Mouse (Mus musculus) E14TG2a.4 (cell line): ENCODE measurements around the gene Ephx3.
"Not testable (repeated sequence)": the region's sequence is repeated elsewhere in the genome, so short reads cannot be mapped to it uniquely, and the experiment has no call there.

Experiments
- H3K27me3 ChIP-seq: 2 replicates; pipeline ENCODE4 v1.6.1; 2014; ENCODE audit warnings: low read length, control low read depth; ENCODE audit not compliant: insufficient read depth
- H3K36me3 ChIP-seq: 2 replicates; pipeline ENCODE4 v1.6.1; 2014; ENCODE audit warnings: low read length, control low read depth; ENCODE audit not compliant: insufficient read depth
- H3K4me1 ChIP-seq: replicated peaks from 2 replicates; pipeline ENCODE4 v1.6.1; 2014; ENCODE audit warnings: low read depth, low read length, control low read depth
- H3K4me3 ChIP-seq: replicated peaks from 2 replicates; pipeline ENCODE4 v1.5.1; 2014; ENCODE audit warnings: mild to moderate bottlenecking, low read length
- H3K9me3 ChIP-seq: 2 replicates; pipeline ENCODE4 v1.6.1; 2014; ENCODE audit warnings: low read length, control low read depth
- CTCF ChIP-seq: conservative IDR thresholded peaks from 2 replicates; pipeline ENCODE4 v1.5.1; 2014; ENCODE audit warnings: low read length
- NANOG ChIP-seq: IDR thresholded peaks from 2 replicates; pipeline ENCODE4 v1.6.1; 2014; ENCODE audit warnings: borderline replicate concordance, low read length, mixed read lengths
- POU5F1 ChIP-seq: IDR thresholded peaks from 2 replicates; pipeline ENCODE4 v1.6.1; 2014; ENCODE audit warnings: low read length, borderline replicate concordance

Ephx3 gene

GRCm38 (mm10) chr17:32188863-32189636, at the start of gene Ephx3:
TSS of gene Ephx3 (minus strand) at chr17:32189549.
- H3K27me3 ChIP-seq = peaks cover 50% of the 10 kb centered on the region
- no peaks in the 10 kb centered on the region for H3K36me3 ChIP-seq

GRCm38 (mm10) chr17:32238589-32238988, 49.2 kb upstream of the Ephx3 start:
- TF ChIP-seq CTCF (no peak), NANOG (no peak), POU5F1 (no peak)
- Histone ChIP-seq H3K36me3 (peaks cover 80% of the 10 kb centered on the region), H3K4me3 (no peak overlapping the region), H3K27me3 (no peaks in the 10 kb centered on the region), H3K9me3 (no peaks in the 10 kb centered on the region), H3K4me1 (peaks cover 84% of the 10 kb centered on the region)

More at GRCm38 (mm10) chr17:32188863-32189636, at the start of gene Ephx3:
- Histone ChIP-seq H3K9me3 (no peaks in the 10 kb centered on the region), H3K4me3 (peak within 1 kb of the TSS; percentile 76), H3K4me1 (peaks cover 45% of the 10 kb centered on the region)
- no peak for TF ChIP-seq NANOG
- no peak for TF ChIP-seq CTCF
- no peak for TF ChIP-seq POU5F1

GRCm38 (mm10) chr17:32235534-32236191, 46.3 kb upstream of the Ephx3 start:
- H3K9me3 ChIP-seq = no peaks in the 10 kb centered on the region
- H3K36me3 ChIP-seq = peaks cover 68% of the 10 kb centered on the region
- no peaks in the 10 kb centered on the region for H3K27me3 ChIP-seq
- no peak overlapping the region for H3K4me3 ChIP-seq
- peaks cover 74% of the 10 kb centered on the region for H3K4me1 ChIP-seq
- TF ChIP-seq POU5F1 = no peak
- no peak for TF ChIP-seq NANOG
- TF ChIP-seq CTCF = no peak

GRCm38 (mm10) chr17:32233174-32233573, 43.8 kb upstream of the Ephx3 start:
- H3K4me1 ChIP-seq = peaks cover 62% of the 10 kb centered on the region
- TF ChIP-seq NANOG = no peak
- TF ChIP-seq POU5F1 = no peak
- TF ChIP-seq CTCF = no peak
- no peak overlapping the region for H3K4me3 ChIP-seq

GRCm38 (mm10) chr17:32229256-32229655, 39.9 kb upstream of the Ephx3 start:
- Histone ChIP-seq H3K4me3 (no peak overlapping the region), H3K9me3 (no peaks in the 10 kb centered on the region), H3K27me3 (no peaks in the 10 kb centered on the region), H3K36me3 (peaks cover 82% of the 10 kb centered on the region), H3K4me1 (peaks cover 36% of the 10 kb centered on the region)
- TF ChIP-seq POU5F1 (no peak), CTCF (no peak), NANOG (no peak)

More at GRCm38 (mm10) chr17:32233174-32233573, 43.8 kb upstream of the Ephx3 start:
- no peaks in the 10 kb centered on the region for H3K9me3 ChIP-seq
- H3K36me3 ChIP-seq = peaks cover 68% of the 10 kb centered on the region
- H3K27me3 ChIP-seq = no peaks in the 10 kb centered on the region

GRCm38 (mm10) chr17:32220873-32221272, 31.5 kb upstream of the Ephx3 start:
- no peak overlapping the region for H3K4me3 ChIP-seq
- no peaks in the 10 kb centered on the region for H3K9me3 ChIP-seq
- no peaks in the 10 kb centered on the region for H3K27me3 ChIP-seq
- peaks cover 99% of the 10 kb centered on the region for H3K36me3 ChIP-seq
- H3K4me1 ChIP-seq = peaks cover 22% of the 10 kb centered on the region; the same call in 1 of the 2 replicates
- TF ChIP-seq POU5F1 (no peak), CTCF (no peak), NANOG (no peak)

GRCm38 (mm10) chr17:32215587-32215986, 26.2 kb upstream of the Ephx3 start:
- peak; percentile 46 for TF ChIP-seq CTCF

GRCm38 (mm10) chr17:32211554-32211953, 22.2 kb upstream of the Ephx3 start:
- H3K36me3 ChIP-seq = peaks cover 100% of the 10 kb centered on the region

More at GRCm38 (mm10) chr17:32215587-32215986, 26.2 kb upstream of the Ephx3 start:
- H3K27me3 ChIP-seq, H3K4me3 ChIP-seq, H3K9me3 ChIP-seq: not testable (repeated sequence)
- Histone ChIP-seq H3K36me3 (peaks cover 99% of the 10 kb centered on the region), H3K4me1 (peaks cover 23% of the 10 kb centered on the region)

GRCm38 (mm10) chr17:32209752-32210151, 20.4 kb upstream of the Ephx3 start:
- H3K36me3 ChIP-seq = peaks cover 100% of the 10 kb centered on the region
- no peaks in the 10 kb centered on the region for H3K27me3 ChIP-seq
- H3K4me3 ChIP-seq = no peak overlapping the region
- H3K4me1 ChIP-seq = peaks cover 53% of the 10 kb centered on the region
- H3K9me3 ChIP-seq = no peaks in the 10 kb centered on the region
- TF ChIP-seq NANOG (no peak), POU5F1 (no peak), CTCF (peak; percentile 82)

More at GRCm38 (mm10) chr17:32211554-32211953, 22.2 kb upstream of the Ephx3 start:
- H3K27me3 ChIP-seq, H3K9me3 ChIP-seq, H3K4me3 ChIP-seq: not testable (repeated sequence)
- peaks cover 52% of the 10 kb centered on the region for H3K4me1 ChIP-seq
